Mouse (Mus musculus) olfactory bulb, adult 2 months (tissue): Measurements from ENCODE around the gene Aim2.

Experiments used
- CTCF ChIP-seq: fragments of 200-500 bp; IDR thresholded peaks from 2 replicates; pipeline ENCODE4 v1.5.1; 2012; ENCODE audit warnings: low read depth, mild to moderate bottlenecking, low read length, moderate library complexity; ENCODE audit not compliant: insufficient read depth
- POLR2A ChIP-seq: fragments of 200-500 bp; IDR thresholded peaks from 2 replicates; pipeline ENCODE4 v1.6.1; 2012; ENCODE audit warnings: mild to moderate bottlenecking, low read depth, low read length, moderate library complexity; ENCODE audit not compliant: insufficient read depth

- TF ChIP-seq CTCF (no peak), POLR2A (no peak)
These were observed 90.0 kb downstream of the Aim2 start for GRCm38 (mm10) chr1:173440681-173441080.
